Mouse (Mus musculus) neural tube, embryonic 12.5 days (tissue): Measurements from ENCODE around the gene Pfkfb1. TPM values are rescaled to one million over a fixed set of nuclear protein-coding genes. Genes with fewer than 3 reads are reported as not detected.

Experiments
- ATAC-seq: fragments of 200-750 bp; cut with Nextera tagmentation; 2 replicates; pipeline ENCODE4 v1.8.0; 2017; ENCODE audit warnings: low read depth, mild to moderate bottlenecking, moderate TSS enrichment, moderate library complexity; ENCODE audit not compliant: low FRiP score
- H3K27ac ChIP-seq: fragments of 300-500 bp; sonication (generic); 2 replicates; pipeline ENCODE4 v1.5.1; 2016
- H3K27me3 ChIP-seq: fragments of 300-500 bp; sonication (generic); replicated peaks from 2 replicates; pipeline ENCODE4 v1.6.1; 2016; ENCODE audit warnings: mild to moderate bottlenecking
- H3K36me3 ChIP-seq: fragments of 300-500 bp; sonication (generic); 2 replicates; pipeline ENCODE4 v1.6.1; 2016; ENCODE audit warnings: mild to moderate bottlenecking
- H3K4me1 ChIP-seq: fragments of 300-500 bp; sonication (generic); 2 replicates; pipeline ENCODE4 v1.6.1; 2016
- H3K4me2 ChIP-seq: fragments of 300-500 bp; sonication (generic); replicated peaks from 2 replicates; pipeline ENCODE4 v1.6.1; 2016; ENCODE audit warnings: mild to moderate bottlenecking
- H3K4me3 ChIP-seq: fragments of 300-500 bp; sonication (generic); 2 replicates; pipeline ENCODE4 v1.5.1; 2016
- H3K9ac ChIP-seq: fragments of 300-500 bp; sonication (generic); 2 replicates; pipeline ENCODE4 v1.6.1; 2016; ENCODE audit warnings: mild to moderate bottlenecking
- H3K9me3 ChIP-seq: fragments of 300-500 bp; sonication (generic); 2 replicates; pipeline ENCODE4 v1.6.1; 2016; ENCODE audit warnings: mild to moderate bottlenecking
- WGBS: fragments of 180-500 bp; shearing (Covaris S2); methylation state at CpG from one replicate; pipeline ENCODE4 v1.1.7; 2016; 5-methylcytosine and 5-hydroxymethylcytosine counted together
- polyA plus RNA-seq: library from polyadenylated mRNA; unstranded; fragments of >200 nt; fragmentation: Nextera tagmentation; extraction: Ambion mirVana; gene quantifications from 2 replicates; pipeline ENCODE4 v1.2.1, GENCODE M21; 2016

The Pfkfb1 gene
- 3.8 and 5.6 TPM in 2 replicates for polyA plus RNA-seq

DNA sequence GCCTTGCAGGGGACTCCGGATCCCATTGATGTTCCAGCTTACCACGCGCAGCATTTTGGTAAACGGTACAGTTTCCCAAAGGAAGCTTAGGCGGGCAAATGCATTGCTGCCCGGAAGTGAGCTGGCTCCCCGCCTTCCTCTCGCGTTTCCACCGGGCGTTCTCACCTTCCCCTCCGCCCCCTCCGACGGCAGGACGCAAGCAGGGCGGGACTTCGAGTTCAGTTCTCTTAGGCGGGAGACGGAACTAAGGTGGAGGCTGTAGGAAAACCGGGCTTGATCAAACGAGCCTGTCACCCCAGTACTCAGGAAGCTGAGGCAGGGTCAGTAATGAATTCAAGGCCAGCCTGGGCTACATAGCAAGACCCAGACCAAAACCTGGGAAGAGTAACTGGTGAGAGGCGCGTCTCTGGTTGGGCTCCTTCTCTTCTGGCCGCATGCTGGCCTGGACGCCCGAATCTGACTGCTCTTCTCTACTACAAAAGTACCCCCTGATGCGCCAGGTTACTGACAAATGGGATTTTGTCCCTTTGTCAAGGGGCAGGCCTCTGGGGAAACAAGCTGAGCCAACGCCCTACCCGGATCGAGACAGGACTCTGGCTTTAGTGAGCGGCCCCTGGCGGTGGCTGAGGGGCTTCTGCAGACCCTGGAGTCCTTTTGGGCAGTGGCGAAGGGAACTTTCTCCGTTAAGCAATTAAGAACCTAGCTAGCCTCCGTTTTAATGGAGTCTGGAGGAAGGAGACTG lies at the start of gene Pfkfb1:
TSS of gene Pfkfb1 (plus strand) at position 207 of the 742 bp plus-strand sequence.
- ATAC-seq = peak; percentile 95
- Histone ChIP-seq H3K9me3 (no peaks in the 10 kb centered on the region), H3K27me3 (no peaks in the 10 kb centered on the region), H3K4me2 (peak within 1 kb of the TSS; percentile 61), H3K27ac (no peak within 1 kb of the TSS), H3K9ac (peak within 1 kb of the TSS; percentile 43), H3K4me3 (peak within 1 kb of the TSS; percentile 45), H3K4me1 (no peaks in the 10 kb centered on the region), H3K36me3 (peaks cover 11% of the 10 kb centered on the region; the same call in 1 of the 2 replicates)
- 20% methylated on average over 35 of the region's 35 CpGs for WGBS

DNA sequence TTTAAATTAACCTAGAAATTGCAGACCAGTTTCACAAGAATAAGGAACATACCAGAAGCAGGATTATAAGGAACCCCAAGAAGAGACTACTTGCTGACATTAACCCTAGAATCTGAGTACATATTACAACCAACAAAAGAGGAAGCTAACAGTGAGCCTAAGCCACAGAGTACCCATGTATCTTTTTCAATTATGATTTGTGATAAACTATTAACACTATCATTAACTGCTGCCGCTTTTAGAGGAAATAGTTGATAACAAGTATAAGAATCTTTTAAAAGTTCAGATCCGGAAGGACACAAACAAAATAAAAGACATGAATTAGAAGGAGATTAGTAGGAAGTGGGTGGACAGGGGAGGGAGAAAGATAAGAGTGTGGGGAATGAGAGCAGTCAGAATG lies 47.9 kb upstream of the Pfkfb1 start:
- no peak overlapping the region for H3K9ac ChIP-seq
- no peaks in the 10 kb centered on the region for H3K27me3 ChIP-seq
- H3K27ac ChIP-seq = no peak overlapping the region
- H3K4me3 ChIP-seq = no peak overlapping the region
- ATAC-seq = no peak
- 88% methylated on average over 2 of the region's 2 CpGs for WGBS
- H3K9me3 ChIP-seq = no peaks in the 10 kb centered on the region
- no peak overlapping the region for H3K4me2 ChIP-seq
- H3K36me3 ChIP-seq = no peaks in the 10 kb centered on the region; the same call in 1 of the 2 replicates
- no peaks in the 10 kb centered on the region for H3K4me1 ChIP-seq

DNA sequence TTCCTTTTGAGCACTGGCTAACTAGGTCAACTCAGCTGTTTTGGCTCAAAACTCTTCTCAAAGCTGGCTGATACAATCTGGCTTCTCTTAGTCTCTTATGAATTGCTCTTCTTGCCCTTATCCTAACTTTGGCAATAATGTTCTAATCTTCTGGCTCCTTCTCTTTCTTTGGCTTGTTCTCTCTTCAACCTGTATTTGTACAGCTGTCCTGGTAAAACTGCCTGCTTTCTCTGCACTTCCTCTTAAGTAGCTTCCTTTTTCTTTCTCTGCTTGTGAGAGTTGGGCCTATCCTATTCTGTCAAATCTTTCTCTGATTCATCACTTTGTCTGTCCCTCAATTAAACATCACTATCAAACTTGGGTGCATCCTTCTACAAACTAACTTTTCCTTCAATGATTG lies 46.3 kb upstream of the Pfkfb1 start:
- H3K4me1 ChIP-seq = no peaks in the 10 kb centered on the region
- ATAC-seq = no peak
- H3K36me3 ChIP-seq = no peaks in the 10 kb centered on the region; the same call in 1 of the 2 replicates
- no peaks in the 10 kb centered on the region for H3K27me3 ChIP-seq
- H3K27ac ChIP-seq = no peak overlapping the region
- H3K4me2 ChIP-seq = no peak overlapping the region
- no peak overlapping the region for H3K9ac ChIP-seq
- H3K9me3 ChIP-seq = no peaks in the 10 kb centered on the region
- H3K4me3 ChIP-seq = no peak overlapping the region

DNA sequence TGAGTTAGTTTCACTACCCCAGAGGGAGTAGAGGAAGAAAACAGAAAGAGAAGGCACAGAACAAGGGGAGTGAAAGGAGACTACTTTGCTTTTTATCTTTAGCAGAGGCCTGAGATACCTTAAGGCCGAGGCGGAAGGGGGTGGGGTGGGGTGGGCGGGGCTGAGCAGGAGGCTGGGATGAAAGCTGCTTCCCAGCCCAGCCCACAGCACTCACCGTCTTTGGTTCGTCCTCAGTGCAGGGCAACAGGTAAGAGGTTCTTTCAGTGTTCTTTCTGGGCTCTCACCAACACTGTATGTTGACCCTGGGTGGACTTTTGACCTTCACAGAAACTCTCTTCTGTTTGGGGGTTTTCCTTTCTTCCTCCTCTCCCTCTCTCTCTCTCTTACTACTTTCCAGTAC lies 40.8 kb upstream of the Pfkfb1 start, which contains the start of gene Alas2:
TSS of gene Alas2 (plus strand) at position 137 of the 400 bp plus-strand sequence.
- Histone ChIP-seq H3K36me3 (no peaks in the 10 kb centered on the region; the same call in 1 of the 2 replicates), H3K4me1 (no peaks in the 10 kb centered on the region), H3K27me3 (no peaks in the 10 kb centered on the region), H3K4me2 (no peak within 1 kb of the TSS), H3K27ac (no peak within 1 kb of the TSS), H3K9me3 (no peaks in the 10 kb centered on the region), H3K4me3 (no peak within 1 kb of the TSS), H3K9ac (no peak within 1 kb of the TSS)
- WGBS = 57% methylated on average over 4 of the region's 5 CpGs
- no peak for ATAC-seq

DNA sequence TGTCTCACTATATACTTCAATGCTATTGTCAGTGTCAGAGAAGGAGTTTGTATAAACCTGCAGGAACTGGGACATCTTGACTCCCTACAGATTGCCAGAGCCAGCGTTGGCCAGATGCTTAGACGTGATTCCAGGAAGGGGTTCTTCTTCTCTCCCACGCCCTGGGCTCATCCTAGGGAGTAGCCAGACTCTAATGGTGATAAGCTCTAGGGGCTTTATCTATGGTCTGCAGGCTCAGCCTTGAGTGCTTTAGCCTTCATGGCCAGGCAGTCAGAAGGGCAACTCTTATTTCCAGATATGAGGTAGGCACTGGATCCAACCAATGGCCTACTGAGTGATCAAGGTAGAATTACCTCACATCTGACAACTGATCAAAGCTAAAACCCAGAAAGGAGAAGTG lies 38.4 kb upstream of the Pfkfb1 start:
- H3K9me3 ChIP-seq = no peaks in the 10 kb centered on the region
- ATAC-seq = no peak
- 84% methylated on average over 3 of the region's 3 CpGs for WGBS

DNA sequence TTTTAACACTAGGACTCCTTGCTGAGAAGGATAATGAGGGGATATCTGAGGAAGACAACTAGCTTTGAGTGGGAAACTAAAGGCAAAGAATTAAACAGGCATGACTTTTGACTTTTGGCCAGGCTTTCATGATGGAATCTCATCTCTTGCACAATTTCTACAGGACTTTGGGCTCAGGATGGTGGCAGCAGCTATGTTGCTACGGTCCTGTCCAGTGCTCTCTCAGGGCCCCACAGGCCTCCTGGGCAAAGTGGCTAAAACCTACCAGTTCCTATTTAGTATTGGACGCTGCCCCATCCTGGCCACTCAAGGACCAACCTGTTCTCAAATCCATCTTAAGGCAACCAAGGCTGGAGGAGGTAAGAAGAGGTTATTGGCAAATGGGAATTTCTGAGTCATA lies 36.0 kb upstream of the Pfkfb1 start:
- Histone ChIP-seq H3K27me3 (no peaks in the 10 kb centered on the region), H3K4me2 (no peak overlapping the region), H3K36me3 (no peaks in the 10 kb centered on the region), H3K4me3 (no peak overlapping the region), H3K27ac (no peak overlapping the region), H3K9me3 (no peaks in the 10 kb centered on the region), H3K4me1 (no peaks in the 10 kb centered on the region), H3K9ac (no peak overlapping the region)
- 86% methylated on average over 2 of the region's 2 CpGs for WGBS
- no peak for ATAC-seq

More for the DNA sequence above, 38.4 kb upstream of the Pfkfb1 start:
- Histone ChIP-seq H3K27ac (no peak overlapping the region), H3K9ac (no peak overlapping the region), H3K4me1 (no peaks in the 10 kb centered on the region), H3K4me2 (no peak overlapping the region), H3K27me3 (no peaks in the 10 kb centered on the region), H3K36me3 (no peaks in the 10 kb centered on the region), H3K4me3 (no peak overlapping the region)

DNA sequence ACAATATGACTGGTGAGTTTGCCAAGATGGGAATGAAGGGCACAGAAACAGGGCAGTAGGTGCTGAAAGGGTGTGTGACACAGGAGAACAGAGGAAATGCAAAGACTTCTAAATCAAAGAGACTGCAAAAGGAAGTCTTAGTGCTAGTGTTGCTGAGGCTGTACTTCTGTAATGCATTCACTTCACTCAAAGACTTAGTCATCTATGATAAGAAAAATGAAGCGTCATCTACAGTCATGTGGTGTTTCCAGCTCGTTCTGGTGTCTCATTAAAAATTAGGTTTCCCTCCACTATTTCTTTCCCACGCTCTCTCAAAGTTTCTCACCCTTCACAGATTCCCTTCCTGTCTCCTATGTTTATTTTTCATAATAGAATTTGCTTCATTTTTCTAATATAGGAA lies 34.0 kb upstream of the Pfkfb1 start:
- Histone ChIP-seq H3K4me1 (no peaks in the 10 kb centered on the region), H3K9me3 (no peaks in the 10 kb centered on the region), H3K27me3 (no peaks in the 10 kb centered on the region), H3K4me2 (no peak overlapping the region), H3K4me3 (no peak overlapping the region), H3K9ac (no peak overlapping the region), H3K36me3 (no peaks in the 10 kb centered on the region), H3K27ac (no peak overlapping the region)
- WGBS = 93% methylated on average over 3 of the region's 3 CpGs
- ATAC-seq = no peak

DNA sequence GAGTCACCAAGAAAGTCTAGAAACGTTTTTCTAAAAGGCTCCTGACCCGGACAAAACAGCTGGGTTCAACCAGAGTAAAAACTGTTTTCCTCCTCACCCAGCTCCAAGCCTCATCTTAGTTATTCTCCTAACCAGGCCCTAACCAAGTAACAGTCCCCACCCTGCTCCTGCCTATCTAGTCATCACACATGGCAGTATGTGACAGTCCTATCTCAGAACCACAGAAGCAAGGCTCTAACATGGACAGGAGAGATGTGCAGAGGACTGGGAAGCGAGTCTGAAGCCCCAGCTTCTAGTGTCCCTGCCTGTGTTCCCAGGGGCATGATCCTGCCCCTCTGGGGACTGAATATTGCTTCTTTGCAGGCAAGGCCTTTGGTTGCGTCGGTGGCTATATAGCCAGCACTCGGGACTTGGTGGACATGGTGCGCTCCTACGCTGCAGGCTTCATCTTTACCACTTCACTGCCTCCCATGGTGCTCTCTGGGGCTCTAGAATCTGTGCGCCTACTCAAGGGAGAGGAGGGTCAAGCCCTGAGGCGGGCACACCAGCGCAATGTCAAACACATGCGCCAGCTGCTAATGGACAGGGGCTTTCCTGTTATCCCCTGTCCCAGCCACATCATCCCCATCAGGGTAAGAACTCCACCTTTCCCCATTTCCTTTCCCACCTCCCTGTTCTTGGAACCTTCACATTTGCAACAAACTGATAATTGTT lies 23.2 kb upstream of the Pfkfb1 start:
- H3K27ac ChIP-seq = no peak overlapping the region
- no peak overlapping the region for H3K4me3 ChIP-seq
- no peaks in the 10 kb centered on the region for H3K9me3 ChIP-seq
- H3K4me2 ChIP-seq = no peak overlapping the region
- no peak for ATAC-seq
- WGBS = 84% methylated on average over 12 of the region's 12 CpGs
- no peaks in the 10 kb centered on the region; the same call in 1 of the 2 replicates for H3K36me3 ChIP-seq
- H3K9ac ChIP-seq = no peak overlapping the region
- H3K27me3 ChIP-seq = no peaks in the 10 kb centered on the region
- no peaks in the 10 kb centered on the region for H3K4me1 ChIP-seq

DNA sequence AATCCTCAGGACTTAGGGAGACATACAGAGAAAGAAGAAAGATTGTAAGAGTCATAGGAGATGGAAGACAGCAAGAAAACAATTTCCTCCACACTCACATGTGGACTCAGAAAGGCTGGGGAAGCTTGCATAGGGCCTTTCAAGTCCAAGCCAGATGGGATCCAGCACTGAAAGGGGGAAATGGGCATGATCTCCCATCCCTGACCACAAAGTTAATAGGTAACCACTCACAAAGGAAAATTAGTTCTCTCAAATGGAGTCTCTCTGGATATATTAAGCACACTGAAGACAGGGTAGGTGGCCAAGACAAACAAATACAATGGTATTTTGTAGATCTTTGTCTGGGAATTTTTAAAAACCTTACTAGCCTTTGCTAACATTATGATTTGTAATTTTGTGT lies 6.1 kb upstream of the Pfkfb1 start:
- H3K27me3 ChIP-seq = no peaks in the 10 kb centered on the region
- H3K4me3 ChIP-seq = no peak overlapping the region
- no peak for ATAC-seq
- no peaks in the 10 kb centered on the region for H3K4me1 ChIP-seq
- H3K9ac ChIP-seq = no peak overlapping the region
- H3K27ac ChIP-seq = no peak overlapping the region
- H3K4me2 ChIP-seq = no peak overlapping the region
- no peaks in the 10 kb centered on the region for H3K9me3 ChIP-seq
- H3K36me3 ChIP-seq = peaks cover 23% of the 10 kb centered on the region

DNA sequence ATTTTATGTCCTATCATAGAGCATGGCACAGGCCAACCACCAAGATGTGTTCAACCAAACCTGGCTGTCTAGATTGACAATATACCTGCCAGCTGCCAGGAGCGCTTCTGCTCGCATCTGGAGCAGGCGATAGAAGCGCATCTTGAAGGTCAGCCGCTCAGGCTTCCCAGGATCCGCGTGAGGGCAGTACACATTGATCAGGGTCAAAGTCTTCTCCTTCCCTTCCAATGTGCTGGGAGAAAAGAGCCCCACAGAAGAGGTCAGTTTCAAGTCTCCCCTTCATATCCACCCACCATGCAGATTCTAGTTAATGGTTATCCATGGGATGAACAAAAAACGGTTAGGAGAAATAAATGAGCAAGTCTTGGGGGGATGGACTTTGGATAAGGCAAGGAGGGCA lies 2.9 kb upstream of the Pfkfb1 start:
- Histone ChIP-seq H3K9me3 (no peaks in the 10 kb centered on the region), H3K27ac (no peak overlapping the region), H3K4me3 (no peak overlapping the region), H3K27me3 (no peaks in the 10 kb centered on the region), H3K36me3 (peaks cover 23% of the 10 kb centered on the region), H3K4me2 (no peak overlapping the region), H3K9ac (no peak overlapping the region), H3K4me1 (no peaks in the 10 kb centered on the region)
- WGBS = 94% methylated on average over 8 of the region's 8 CpGs
- ATAC-seq = no peak

DNA sequence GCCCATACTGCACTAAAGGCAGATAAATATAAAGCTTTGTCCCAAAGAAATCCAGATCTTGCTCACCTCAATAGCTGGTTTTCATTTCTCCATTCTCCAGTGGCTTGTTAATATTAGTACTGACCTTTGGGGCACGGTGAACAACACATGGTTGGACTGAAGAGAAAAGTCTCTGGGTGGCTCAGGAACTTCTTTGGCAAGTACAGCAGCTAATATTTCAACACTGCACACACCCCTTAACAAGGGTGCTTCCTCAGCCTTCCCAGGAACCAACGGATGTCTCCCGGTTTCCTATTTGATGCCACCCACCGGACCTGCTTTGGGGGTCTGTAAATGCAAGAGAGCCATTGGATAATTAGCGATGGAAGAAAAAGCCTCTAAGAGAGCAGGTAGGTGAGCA lies 1.7 kb downstream of the Pfkfb1 start, which contains the start of gene Apex2:
TSS of gene Apex2 (minus strand) at position 173 of the 400 bp plus-strand sequence.
- Histone ChIP-seq H3K4me1 (no peaks in the 10 kb centered on the region), H3K27ac (no peak within 1 kb of the TSS), H3K4me2 (peak within 1 kb of the TSS; percentile 61), H3K9ac (no peak within 1 kb of the TSS), H3K4me3 (no peak within 1 kb of the TSS), H3K27me3 (no peaks in the 10 kb centered on the region), H3K36me3 (peaks cover 7% of the 10 kb centered on the region; the same call in 1 of the 2 replicates), H3K9me3 (no peaks in the 10 kb centered on the region)
- no peak for ATAC-seq
- WGBS = 77% methylated on average over 5 of the region's 5 CpGs

DNA sequence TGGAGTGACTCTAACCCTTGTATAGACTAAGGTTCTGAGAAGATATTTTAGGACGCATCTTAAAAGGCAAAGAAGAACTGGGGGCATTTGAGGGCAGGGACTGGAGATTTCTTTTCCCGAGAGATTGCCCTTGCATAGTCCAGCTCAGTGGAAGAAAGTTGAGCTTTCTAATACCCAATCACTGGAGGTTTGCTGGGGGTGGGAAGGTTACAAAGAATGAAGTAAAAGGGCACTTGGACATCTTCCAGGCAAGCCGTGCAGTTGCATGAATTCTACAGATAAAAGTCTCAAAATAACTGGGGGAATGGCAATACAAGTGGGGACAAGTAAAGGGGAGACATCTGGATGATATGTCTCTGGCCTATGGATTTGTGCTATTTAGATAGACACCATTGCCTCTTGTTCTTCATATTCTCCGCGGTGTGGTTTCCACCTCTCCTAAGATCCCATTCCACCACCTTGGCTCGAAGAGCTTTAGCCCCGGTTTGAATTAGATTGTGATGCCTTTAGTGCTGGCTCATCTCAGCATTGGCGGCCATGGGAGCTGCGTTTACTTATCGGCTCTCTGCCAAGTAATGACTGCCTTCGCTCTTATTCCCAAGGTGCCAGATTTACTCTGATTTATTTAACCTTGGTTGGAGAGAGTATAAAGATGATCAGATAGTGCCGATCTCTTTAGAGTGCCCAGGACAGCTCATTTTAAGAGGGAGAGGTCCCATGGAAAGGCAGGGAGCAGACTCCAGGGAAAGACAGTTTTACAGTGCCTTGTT lies 5.4 kb downstream of the Pfkfb1 start:
- WGBS = 91% methylated on average over 12 of the region's 12 CpGs
- H3K9me3 ChIP-seq = no peaks in the 10 kb centered on the region
- no peak overlapping the region for H3K9ac ChIP-seq
- no peak overlapping the region for H3K4me3 ChIP-seq
- H3K27me3 ChIP-seq = no peaks in the 10 kb centered on the region
- H3K27ac ChIP-seq = no peak overlapping the region
- ATAC-seq = no peak
- no peaks in the 10 kb centered on the region for H3K4me1 ChIP-seq
- H3K36me3 ChIP-seq = no peaks in the 10 kb centered on the region
- H3K4me2 ChIP-seq = no peak overlapping the region
